Mouse (Mus musculus): ENCODE data around the gene Fgfr2. TPM values are rescaled to one million over a fixed set of nuclear protein-coding genes. Genes with fewer than 3 reads are reported as not detected.

Fgfr2 gene
- total RNA-seq, 2 experiments from 2014 or later = 44.0 to 52.8 TPM

DNA sequence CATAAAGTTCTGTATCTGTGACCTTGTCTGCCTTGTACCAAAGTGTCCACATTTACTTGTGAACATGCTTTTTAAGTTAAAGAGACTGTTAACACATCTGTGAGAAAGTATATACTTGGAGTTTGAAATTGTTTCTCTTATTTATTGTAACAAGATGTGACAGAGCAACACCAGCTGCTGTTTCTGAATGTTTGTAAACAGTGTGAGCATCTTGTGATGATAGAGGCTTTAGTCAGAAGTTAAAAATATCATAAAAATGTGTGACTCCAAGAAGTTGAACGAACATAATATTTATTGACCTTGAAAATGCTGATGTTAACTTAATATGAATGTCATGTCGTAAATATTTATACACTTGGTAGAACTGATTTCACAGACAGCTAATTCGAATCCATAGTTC is 172.5 kb downstream of the Fgfr2 start:
- DNase-seq (ENCODE audit: low spot score in 2 of 2) = no peak

DNA sequence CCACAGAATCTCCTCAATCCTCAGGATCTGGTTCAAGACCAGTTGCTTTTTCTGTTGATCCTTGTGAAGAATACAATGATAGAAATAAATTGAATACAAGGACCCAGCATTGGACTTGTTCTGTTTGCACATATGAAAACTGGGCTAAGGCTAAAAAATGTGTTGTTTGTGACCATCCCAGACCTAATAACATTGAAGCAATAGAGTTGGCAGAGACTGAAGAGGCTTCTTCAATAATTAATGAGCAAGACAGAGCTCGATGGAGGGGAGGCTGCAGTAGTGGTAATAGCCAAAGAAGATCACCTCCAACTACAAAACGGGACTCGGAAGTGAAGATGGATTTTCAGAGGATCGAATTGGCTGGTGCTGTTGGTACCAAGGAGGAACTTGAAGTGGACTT is 173.2 kb downstream of the Fgfr2 start:
- DNase-seq (ENCODE audit: low spot score in 2 of 2) = no peak

DNA sequence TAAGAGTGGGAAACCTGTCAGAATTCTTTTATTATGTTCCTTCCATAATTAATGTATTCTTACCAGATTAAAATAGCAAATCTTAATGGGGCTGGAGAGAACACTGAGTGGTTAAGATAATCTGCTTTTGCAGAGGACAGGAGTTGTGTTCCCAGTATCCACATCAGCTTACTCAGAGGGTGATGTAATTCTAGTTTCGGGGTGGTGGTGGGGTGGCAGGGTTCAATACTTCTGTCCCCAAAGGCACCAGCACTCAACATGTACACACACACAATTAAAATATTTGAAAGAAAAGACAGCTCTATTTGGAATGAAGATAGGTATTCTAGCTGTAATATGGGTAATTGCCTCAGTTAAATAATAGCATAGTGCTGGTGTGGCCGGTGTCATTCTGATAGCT is 182.6 kb downstream of the Fgfr2 start:
- DNase-seq (ENCODE audit: low spot score in 2 of 2) = no peak

DNA sequence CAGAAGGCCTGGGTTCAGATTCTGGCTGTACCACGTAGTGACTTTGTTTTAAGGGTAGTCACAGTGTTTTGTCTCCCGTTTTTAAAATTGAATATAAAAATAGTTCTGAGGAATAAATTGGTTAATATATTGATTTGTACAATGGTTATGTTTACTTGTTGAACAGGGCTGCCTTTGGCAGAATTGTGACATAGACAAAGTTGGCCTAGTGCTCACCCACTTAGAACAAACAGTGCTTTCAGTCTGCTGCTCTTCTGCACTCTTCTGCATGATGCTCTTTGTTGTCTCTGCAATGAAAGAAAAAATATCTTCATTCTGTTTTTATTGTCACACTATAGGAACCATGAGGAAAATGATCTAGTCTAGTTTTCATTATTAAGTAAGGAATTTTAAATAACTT is 184.0 kb downstream of the Fgfr2 start:
- DNase-seq (ENCODE audit: low spot score in 2 of 2) = no peak

DNA sequence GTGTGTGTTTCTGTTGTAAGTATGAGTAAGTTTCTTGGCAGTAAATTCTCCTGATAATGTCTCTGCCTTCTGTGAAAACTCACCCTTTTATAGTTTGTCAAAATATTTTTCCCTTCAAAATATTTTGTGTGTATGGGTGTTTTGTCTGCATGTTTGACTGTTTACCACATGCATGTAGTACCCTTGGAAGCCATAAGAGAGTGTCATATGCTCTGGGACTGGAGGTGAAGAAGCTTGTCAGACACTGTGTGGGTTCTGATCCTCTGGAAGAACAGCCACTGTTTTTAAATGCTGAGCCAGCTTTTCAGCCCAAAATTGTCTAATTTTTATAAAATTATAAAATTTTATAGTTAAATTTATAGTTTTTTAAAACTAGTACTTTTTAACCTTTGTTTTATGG is 188.4 kb downstream of the Fgfr2 start:
- DNase-seq (ENCODE audit: low spot score in 2 of 2) = no peak

DNA sequence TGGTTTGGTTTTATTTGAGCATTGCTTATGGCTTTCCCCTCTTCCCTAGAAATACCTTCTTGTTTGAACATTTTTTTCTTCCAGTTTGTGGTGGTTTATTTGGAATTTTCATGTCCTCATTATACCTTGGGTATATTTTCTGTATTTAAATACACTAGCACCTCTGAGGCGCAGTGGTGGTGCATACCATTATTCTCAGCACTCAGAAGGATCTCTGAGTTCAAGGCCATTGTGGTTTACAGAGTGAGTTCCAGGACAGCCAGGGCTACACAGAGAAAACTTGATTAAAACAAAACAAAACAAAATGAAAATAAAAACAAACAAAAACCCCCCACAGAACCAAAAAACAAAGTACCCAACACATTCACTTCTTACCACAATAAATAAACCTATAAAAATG is 189.8 kb downstream of the Fgfr2 start:
- no peak for DNase-seq (ENCODE audit: low spot score in 2 of 2)

DNA sequence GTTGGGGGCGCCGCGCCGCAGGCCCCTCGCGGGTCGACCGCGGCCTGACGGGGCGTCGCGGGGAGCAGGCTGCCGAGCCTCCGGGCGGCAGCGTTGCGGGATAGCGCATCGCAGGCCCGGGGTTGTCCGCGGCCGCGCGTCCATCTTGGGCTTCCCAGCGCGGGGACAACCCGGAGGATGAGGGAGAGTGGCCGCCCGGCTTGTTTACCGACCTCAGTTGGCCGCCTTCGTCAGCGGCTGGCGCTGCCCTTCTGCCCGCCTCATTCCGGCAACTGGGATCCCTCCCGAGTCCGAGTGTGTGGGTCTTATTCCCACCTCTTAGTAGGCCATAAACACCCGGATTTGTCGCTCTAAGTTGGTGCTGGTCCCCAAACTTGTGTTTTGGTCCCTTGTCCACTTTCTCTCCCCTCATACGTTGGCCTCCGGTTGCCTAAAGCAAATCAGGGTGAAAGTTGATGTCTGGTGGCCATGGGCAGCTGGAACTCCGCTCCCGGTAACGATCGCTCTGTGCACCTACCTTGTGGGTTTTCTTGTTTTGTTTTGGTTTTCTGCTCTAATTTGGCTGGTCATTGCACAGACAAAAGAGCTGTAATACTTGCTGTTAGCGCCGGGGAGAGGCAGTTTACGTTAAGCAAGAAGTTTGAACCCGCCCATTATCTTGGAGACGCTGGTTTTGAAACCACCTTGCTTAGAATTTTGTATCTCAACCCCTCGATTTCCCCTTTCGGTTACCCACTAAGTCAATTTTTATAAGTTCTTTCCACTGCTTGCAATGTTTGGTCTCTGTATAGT is 191.4 kb downstream of the Fgfr2 start:
- DNase-seq (ENCODE audit: low spot score in 2 of 2) = peak; percentile 15 to 36

DNA sequence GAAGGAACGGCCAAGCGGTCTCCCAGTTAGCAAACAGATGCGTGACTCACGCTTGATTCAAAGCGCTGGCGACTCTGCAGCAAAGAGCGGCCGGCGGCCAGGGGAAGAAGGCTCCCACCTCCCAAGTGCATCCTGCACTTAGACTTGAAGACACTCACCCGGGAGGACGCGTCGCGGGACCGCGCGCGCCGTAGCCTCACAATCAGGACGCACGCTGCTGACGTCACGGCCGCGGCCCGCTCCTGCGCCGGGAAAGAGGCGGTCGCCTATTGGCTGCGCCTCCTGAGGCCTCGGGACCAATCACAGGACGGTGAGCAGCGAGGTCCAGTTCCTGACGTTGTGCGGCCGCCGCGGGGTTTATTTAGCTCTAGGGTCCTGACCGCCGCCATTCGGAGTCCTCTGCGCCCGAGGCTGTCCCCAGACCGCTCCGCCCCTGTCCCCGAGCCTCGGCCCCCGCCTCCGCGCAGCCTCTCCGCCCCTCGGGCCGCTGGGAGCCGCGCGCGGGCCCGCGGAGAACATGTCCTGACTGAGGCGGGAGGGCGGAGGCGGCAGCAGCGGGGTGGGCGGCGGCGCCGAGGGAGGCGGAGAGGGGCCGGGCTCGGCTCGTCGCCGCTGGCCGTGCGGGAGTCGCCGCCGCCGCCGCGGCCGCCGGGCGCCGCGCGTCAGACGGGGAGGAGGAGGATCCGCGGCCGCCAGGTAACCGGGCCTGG is 192.1 kb downstream of the Fgfr2 start, which contains the start of gene Zranb1:
Zranb1 (plus strand) TSS at position 293 of the 710 bp plus-strand sequence.
- DNase-seq (ENCODE audit: low spot score in 2 of 2) = peak; percentile 99

DNA sequence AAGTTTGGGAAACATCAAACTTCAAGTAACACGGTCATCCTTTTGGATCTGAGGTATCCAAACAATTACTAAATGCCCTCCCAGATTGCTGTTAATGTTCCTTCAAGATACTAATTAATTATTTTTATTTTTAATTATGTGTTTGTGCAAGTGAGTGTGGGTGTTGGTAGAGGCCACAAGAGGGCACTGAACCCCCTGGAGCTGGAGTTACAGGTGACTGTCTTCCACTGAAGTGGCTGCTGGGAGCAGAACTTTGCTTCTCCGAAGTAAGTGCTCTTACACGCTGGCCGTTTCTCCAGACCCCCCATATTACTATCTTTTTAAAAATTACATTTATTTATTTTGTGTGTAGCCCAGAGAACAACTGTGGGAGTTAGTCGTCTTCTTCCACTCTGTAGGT is 193.1 kb downstream of the Fgfr2 start:
- no peak for DNase-seq (ENCODE audit: low spot score in 2 of 2)

DNA sequence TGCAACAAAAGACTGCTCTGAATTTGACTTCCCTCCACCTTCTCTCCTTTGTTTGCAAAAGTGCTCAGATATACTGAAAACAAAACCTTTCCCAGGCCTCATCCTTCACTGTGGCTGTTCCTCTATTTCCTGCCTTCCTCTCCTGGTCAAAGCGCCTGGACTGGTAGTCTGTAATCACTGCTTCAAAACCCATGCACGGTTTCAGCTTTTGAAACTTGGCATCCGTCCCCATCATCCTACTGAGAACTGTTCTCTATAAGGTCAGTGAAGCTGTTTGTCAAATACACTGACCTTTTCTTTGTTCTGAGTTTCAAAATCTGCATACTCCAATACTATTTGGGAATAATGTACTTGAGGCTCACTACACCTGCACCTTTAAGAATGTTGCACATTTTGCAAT is 195.9 kb downstream of the Fgfr2 start:
- no peak for DNase-seq (ENCODE audit: low spot score in 2 of 2)

DNA sequence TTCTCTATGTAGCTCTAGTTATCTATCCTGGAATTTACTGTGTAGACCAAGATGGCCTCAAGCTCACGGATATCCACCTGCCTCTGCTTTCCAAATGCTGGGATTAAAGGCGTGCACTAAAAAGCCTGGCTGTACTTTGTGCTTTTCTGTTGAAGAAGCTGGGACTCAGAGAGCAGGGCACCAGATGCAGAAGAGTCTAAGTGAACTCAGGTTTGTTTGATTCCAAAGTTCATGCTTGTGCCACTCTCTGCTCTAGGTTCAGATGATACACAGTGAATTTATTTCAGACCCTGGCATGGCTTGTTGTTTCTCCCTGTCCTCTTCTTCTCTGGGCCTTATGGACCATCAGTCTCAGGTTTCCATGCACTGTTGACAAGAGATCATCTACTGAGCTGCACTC is 197.9 kb downstream of the Fgfr2 start:
- no peak for DNase-seq (ENCODE audit: low spot score in 2 of 2)

DNA sequence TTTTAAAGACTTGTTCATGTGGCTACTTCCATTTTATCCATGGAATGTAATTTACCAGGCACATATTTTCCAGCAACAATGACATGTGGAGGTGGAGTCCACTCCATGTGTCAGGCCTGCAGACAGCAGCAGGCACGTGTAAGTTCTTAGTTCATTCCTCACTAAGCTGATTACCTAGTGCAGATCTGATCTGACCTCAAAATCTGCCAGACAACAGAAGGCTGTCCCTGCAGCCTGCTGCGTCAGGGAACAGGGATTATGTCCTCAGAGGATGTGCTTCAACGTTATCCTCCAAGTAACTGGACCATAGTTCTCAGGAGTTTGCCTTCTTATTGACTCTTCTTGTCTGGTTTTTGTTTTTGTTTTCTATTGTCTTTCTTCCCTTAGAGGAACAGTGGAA is 201.2 kb downstream of the Fgfr2 start:
- DNase-seq (ENCODE audit: low spot score in 2 of 2) = no peak

DNA sequence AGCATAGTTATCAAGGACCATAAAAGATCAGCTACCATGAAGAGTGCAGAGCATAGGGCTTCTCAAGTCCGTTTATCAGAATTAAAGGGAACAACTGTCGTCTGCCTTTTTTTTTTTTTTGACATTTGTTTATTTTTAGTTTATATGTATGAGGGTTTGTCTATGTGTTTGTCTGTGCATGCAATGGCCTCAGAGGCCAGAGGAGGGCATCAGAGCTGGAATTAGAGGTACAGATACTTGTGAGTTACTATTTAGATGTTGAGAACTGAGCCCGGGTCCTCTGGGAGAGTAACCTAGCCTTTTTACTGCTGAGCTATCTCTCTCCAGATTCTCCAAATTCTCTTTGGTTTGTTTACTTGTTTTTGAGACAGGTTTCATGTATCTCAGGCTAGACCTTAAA is 219.4 kb downstream of the Fgfr2 start:
- DNase-seq (ENCODE audit: low spot score in 2 of 2) = no peak

DNA sequence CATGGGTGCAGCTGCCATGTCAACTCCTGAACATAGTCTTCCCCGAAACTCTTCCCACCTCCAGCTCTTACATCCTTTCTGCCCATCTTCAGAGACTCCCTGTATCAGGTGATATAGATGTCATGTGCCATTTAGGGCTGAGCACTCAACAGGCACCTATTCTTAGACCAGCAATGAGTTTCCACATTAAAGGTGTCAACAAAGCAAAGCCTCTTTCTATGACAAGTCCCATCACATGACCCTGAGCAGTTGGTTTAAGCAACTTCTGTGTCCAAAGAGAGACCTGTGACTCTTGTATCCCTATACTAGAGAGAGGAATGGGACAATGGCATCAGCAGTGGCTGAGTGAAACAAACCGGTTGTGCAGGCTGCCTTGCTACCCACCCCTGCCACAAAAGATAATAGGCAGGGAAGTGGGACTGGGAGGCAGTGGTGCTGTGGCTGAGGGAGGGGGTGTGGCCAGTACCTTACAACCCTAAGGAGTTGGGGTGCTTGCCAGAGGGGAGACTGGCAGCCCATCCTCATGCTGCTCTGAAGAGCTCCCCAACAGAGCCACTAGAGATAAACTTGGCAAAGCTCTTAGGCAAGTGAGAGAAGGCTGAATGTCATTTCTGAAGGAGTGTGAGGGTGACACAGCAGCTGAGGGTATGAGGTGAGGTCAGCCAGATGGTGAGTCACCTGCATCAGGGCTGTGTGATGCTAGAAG is 222.2 kb downstream of the Fgfr2 start:
- DNase-seq (ENCODE audit: low spot score in 2 of 2) = no peak

DNA sequence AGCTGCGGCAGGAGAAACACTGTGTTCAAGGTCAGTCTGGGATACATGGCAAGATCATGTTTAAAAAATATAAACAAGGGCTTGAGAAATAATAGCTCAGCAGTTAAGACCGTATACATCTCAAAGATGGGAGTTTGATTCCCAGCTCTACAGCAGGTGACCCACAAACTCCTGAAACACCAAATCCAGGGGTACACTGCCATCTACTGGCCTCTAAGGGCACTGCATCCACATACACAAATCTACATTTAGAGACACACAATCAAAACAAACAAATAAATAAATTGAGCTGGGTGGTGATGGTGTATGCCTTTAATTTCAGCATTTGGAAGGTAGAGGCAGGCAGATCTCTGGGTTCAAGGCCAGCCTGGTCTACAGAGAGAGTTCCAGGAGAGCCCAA is 224.9 kb downstream of the Fgfr2 start:
- DNase-seq (ENCODE audit: low spot score in 2 of 2) = no peak

DNA sequence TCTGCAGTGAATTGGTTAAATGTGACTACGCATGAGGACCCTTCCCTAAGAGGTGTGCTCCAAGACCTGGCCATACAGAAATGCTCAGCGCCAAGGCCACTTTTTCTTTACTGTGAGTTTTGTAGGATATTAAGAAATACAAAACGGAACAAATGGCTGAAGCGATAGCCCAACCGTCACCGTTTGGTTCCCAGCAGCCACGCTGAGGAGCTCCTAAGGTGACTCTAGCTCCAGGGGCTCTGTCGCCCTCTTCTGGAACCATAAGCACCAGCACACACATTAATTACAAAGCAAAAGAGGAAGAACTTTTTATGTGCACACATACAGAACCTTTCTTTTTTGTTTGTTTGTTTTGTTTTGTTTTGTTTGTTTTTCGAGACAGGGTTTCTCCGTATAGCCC is 225.9 kb downstream of the Fgfr2 start:
- no peak for DNase-seq (ENCODE audit: low spot score in 2 of 2)

DNA sequence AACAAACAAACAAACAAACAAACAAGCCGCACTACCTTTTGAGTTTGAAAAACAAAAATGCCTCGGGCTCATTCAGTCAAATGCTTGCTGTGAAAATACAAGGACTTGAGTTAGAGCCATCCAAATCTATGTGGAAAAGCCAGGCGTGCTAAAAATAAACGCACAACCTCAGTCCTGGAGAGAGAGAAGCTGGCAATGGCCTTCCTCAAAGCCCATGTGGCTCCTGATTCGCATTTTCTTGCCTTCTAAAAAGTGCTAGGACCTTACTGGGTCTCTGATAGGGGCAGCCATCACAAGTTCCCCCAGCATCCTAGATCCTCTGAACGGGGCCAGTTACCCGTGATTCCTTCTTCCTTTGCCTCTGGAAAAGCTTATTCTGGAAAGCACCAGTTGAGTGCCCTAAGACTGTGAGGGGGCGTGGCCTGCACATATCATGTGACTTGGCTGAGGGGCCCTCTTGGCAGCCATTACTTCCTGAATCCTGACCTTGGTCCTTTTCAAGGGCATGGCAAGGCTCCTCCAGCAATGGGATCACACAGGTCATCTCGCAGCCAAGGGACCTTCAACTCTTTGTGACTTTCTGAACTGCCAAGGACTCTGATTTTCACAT is 226.8 kb downstream of the Fgfr2 start:
- DNase-seq (ENCODE audit: low spot score in 2 of 2) = no peak

DNA sequence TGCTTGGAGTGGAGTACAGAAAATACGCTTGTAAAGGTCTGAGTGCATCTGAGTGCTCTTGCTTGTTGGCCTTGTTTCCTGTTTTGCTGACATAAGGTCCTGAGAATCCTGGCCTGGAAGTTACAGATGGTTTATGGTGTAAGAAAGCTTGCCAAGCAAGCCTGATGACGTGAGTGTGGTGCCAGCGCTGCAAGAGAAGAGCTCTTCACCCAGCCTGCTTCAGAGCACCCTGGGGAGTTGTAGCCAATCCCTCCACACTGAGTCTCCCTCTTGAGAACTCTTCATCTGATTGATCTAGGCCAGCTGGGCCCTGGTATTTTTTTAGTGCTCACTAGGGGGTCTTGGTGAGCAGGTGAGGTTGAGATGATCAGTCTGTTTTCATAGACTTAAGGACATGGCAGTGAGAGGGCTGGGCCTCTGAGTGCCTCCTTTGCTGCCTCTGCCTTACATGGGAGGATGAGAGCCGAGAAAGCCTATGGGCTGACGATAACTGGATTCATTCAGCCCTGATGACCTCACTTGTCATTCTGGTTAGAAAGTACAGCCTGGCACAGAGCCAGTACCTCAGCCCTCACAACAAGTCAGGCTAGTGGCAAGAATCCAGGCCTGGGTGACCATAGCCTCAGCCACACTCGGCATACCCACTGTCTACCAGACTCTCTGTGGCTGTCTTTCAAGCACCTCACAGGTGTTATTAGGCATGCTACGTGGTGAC is 228.2 kb downstream of the Fgfr2 start:
- DNase-seq (ENCODE audit: low spot score in 2 of 2) = no peak

DNA sequence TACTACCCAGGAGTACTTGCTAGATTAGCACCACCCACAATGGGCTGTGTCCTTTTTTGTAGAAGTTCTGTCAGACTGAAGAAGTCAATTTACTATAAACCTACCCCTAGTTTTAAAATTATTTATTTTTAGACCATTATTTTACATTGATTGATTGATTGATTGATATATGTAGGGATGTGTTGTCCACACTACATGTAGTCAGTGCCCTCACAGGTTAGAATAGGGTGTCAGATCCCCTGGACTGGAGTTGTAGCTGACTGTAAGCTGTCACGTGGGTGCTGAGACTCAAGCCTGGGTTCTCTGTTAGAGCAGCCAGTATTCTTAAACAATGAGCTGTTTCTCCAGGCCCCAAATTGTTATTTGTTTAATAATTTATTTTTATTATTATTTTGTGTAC is 229.8 kb downstream of the Fgfr2 start:
- no peak for DNase-seq (ENCODE audit: low spot score in 2 of 2)

DNA sequence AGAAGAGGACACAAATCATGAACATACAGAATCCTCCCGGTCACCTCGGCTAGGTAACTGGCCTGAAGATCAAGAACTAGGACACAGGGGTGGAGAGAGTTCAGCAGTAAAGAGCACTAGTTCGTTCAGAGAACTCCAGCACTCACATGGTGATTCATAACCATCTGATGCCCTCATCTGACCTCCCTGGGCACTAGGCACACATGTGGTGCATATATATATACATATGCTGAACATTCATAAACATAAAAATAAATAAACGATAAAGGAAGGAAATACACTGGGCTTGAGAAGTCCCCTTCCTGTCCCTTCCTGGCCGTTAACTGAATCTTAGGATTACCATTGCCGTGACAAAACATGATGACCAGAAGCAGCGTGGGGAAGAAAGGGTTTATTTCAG is 230.3 kb downstream of the Fgfr2 start:
- DNase-seq (ENCODE audit: low spot score in 2 of 2) = no peak

DNA sequence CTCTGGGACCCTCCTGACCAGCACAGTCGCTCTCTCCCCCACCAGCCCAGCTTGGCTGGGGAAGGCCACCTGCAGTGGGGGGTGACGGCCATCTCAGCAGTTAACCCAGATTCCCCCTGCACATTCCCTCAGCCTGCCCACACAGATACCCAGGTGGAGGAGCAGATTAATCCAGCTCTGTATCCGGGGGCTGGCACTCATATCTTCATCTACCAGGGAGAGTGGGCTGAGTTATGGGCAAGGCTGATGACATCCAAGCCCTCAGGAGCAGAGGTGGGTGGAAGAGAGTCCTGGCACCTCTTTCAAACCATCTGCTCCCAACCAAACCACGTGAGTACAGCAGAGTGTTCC is 230.9 kb downstream of the Fgfr2 start:
- peak in 1 of 2 experiments; percentile 19 for DNase-seq (ENCODE audit: low spot score in 2 of 2)

Measured in left cerebral cortex, adult 18-20 months (tissue).